Mouse (Mus musculus): ENCODE measurements around the gene Arhgap23.

- TF ChIP-seq EP300 (IDR thresholded peaks at IDR 0.05; ENCODE audit: low read length) (no peak), TBP (conservative IDR thresholded peaks at IDR 0.05; ENCODE audit: low read depth, low read length) (no peak), UBTF (IDR thresholded peaks at IDR 0.05; ENCODE audit: low read depth, low read length) (no peak), CHD1 (IDR thresholded peaks at IDR 0.05; ENCODE audit: low read depth, low read length) (no peak), ELF1 (IDR thresholded peaks at IDR 0.05; ENCODE audit: low read depth, low read length) (no peak)
Measured at GRCm38 (mm10) chr11:97407456-97407855, 7.9 kb upstream of the Arhgap23 start.
